ENCODE assay signal across 21 mouse cellular contexts in the genomic region with DNA sequence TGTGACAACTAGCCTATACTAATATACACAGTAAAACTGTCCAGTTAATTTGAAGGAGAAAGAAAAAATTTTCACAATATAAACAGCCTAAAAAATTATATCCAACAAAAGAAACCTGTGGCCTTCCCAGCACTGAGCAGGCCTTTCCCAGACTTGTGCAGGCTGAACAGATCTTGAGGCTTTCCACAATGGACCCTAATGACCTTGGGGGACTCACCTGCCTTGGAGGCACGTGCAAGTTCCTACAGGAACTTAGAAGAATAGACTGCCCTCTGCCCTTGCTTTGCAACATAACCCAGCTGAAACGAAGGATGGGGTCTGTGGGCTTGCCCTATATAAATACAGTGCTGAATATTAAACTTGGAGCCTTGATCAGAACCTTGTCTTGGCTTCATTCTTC. TPM values are rescaled to one million over a fixed set of nuclear protein-coding genes. Genes with fewer than 3 reads are reported as not detected.
DNase-seq lines count a peak whose midpoint lies in the region; TF ChIP-seq lines count a peak whose summit lies in the region.
"Had no signal": no experiment of that assay in that cellular context is flagged by ENCODE, and none has a peak within 500 bp of the region (broad histone marks: within the 10 kb centered on the region; RNA-seq: fewer than 3 reads in every experiment).

No protein-coding gene starts in this region.

- no peaks in the 10 kb centered on the region for H3K27me3 ChIP-seq in ES-Bruce4 (ENCODE audit: control insufficient read depth, insufficient read depth, low read length, poor library complexity, severe bottlenecking)
- H3K27me3 ChIP-seq: embryonic facial prominence, embryonic 13.5 days; embryonic facial prominence, embryonic 15.5 days; forebrain, embryonic 12.5 days; Patski had no signal

- H3K27ac ChIP-seq in ES-Bruce4 (ENCODE audit: insufficient read depth, low read length) = peak overlapping the region; percentile 33; the same call in 1 of the 2 replicates
- peak overlapping the region; percentile 60; the same call in 1 of the 2 replicates for H3K27ac ChIP-seq in ES-E14 (ENCODE audit: insufficient read depth, low read depth, low read length, poor library complexity, severe bottlenecking)
- H3K27ac ChIP-seq: embryonic facial prominence, embryonic 13.5 days; embryonic facial prominence, embryonic 15.5 days; forebrain, embryonic 10.5 days; forebrain, embryonic 12.5 days had no signal

- no peak for DNase-seq in ES-E14 (ENCODE audit: low read depth, low spot score)
- peak; percentile 53 for DNase-seq in ZHBTc4 (ENCODE audit: low read depth, low spot score)
- DNase-seq in left cerebral cortex, adult 11 months (ENCODE audit: low spot score) = no peak
- DNase-seq in B cell, adult 2 months = no peak
- DNase-seq: adrenal gland, postnatal 10 days; adrenal gland, postnatal 25 days; cerebellum, adult 11 months; cerebellum, adult 18-20 months; cerebellum, adult 8-10 months; cerebellum, adult 9-11 months; cerebellum, postnatal 14 days; cerebellum, postnatal 36 days; embryo, embryonic 11 days had no signal

- TF ChIP-seq POLR2A in ES-Bruce4 (IDR thresholded peaks at IDR 0.05; ENCODE audit: insufficient read depth, low read length) = no peak

- H3K36me3 ChIP-seq in ES-Bruce4 (ENCODE audit: control insufficient read depth, insufficient read depth, low read length, poor library complexity, severe bottlenecking) (no peaks in the 10 kb centered on the region), ES-E14 (ENCODE audit: control insufficient read depth, insufficient read depth, low read length, poor library complexity, severe bottlenecking) (no peaks in the 10 kb centered on the region)
- H3K36me3 ChIP-seq: embryonic facial prominence, embryonic 13.5 days; embryonic facial prominence, embryonic 15.5 days; forebrain, embryonic 10.5 days; forebrain, embryonic 12.5 days; G1E had no signal

- TF ChIP-seq EP300 in ES-Bruce4 (IDR thresholded peaks at IDR 0.05; ENCODE audit: insufficient read depth, low read depth, low read length) = peak; percentile 68

- in situ Hi-C loops in ES-E14 (cut with MboI; ENCODE audit: low sequenced_read_pairs in 2 of 2, unreplicated experiment in 2 of 2) = no loop called here

- H3K9ac ChIP-seq in ES-Bruce4 (ENCODE audit: low read depth, poor library complexity, severe bottlenecking) (no peak overlapping the region), ES-E14 (ENCODE audit: insufficient read depth, low read depth, low read length, poor library complexity, severe bottlenecking) (no peak overlapping the region)
- H3K9ac ChIP-seq: embryonic facial prominence, embryonic 13.5 days; embryonic facial prominence, embryonic 15.5 days; forebrain, embryonic 12.5 days had no signal

- no peak overlapping the region for H3K4me3 ChIP-seq in ES-Bruce4 (ENCODE audit: low read depth, low read length)
- no peak overlapping the region for H3K4me3 ChIP-seq in ES-E14 (ENCODE audit: insufficient read depth in 1 of 2, low read depth in 1 of 2, low read length in 2 of 2, poor library complexity in 1 of 2, severe bottlenecking in 1 of 2)
- H3K4me3 ChIP-seq: embryonic facial prominence, embryonic 13.5 days; embryonic facial prominence, embryonic 15.5 days; erythroblast, embryonic 14.5 days; forebrain, embryonic 10.5 days; forebrain, embryonic 12.5 days had no signal

- H3K4me1 ChIP-seq in ES-Bruce4 (ENCODE audit: control insufficient read depth, insufficient read depth, low read length) = no peaks in the 10 kb centered on the region
- H3K4me1 ChIP-seq in ES-E14 (ENCODE audit: control insufficient read depth in 2 of 2, insufficient read depth in 2 of 2, low read length in 2 of 2, poor library complexity in 1 of 2) = peaks cover 3 to 15% of the 10 kb centered on the region in 2 experiments; a peak in 2 of 4 replicates
- H3K4me1 ChIP-seq: embryonic facial prominence, embryonic 15.5 days; forebrain, embryonic 10.5 days; forebrain, embryonic 12.5 days had no signal

- no peak for TF ChIP-seq CTCF in ES-Bruce4 (IDR thresholded peaks at IDR 0.05; ENCODE audit: low read depth, low read length)

- H3K9me3 ChIP-seq in ES-Bruce4 (replicated peaks; ENCODE audit: control insufficient read depth, insufficient read depth, low read length, poor library complexity, severe bottlenecking) (peaks cover 2% of the 10 kb centered on the region; the same call in 1 of the 2 replicates), ES-E14 (ENCODE audit: control insufficient read depth, insufficient read depth, low read depth, low read length) (no peaks in the 10 kb centered on the region)
- H3K9me3 ChIP-seq: embryonic facial prominence, embryonic 13.5 days; embryonic facial prominence, embryonic 15.5 days; forebrain, embryonic 10.5 days; forebrain, embryonic 12.5 days; G1E had no signal

TF ChIP-seq in ES-E14, 5 proteins besides CTCF, POLR2A, EP300 and RAD21:
- TF ChIP-seq HCFC1 (IDR thresholded peaks at IDR 0.05; ENCODE audit: borderline replicate concordance, insufficient read depth, low read length) (no peak), ZNF384 (IDR thresholded peaks at IDR 0.05; ENCODE audit: low read depth, low read length) (no peak), ZC3H11A (IDR thresholded peaks at IDR 0.05; ENCODE audit: borderline replicate concordance, low read depth, low read length) (no peak), CHD2 (IDR thresholded peaks at IDR 0.05; ENCODE audit: low read depth, low read length) (no peak), MAFK (IDR thresholded peaks at IDR 0.05; ENCODE audit: insufficient read depth, low read depth, low read length) (no peak)

RNA-seq across cellular contexts. Expression of a gene that starts 26.8 kb away (rescaled TPM):
- 11.2 and 12.0 TPM in 2 replicates for polyA plus RNA-seq in ES-Bruce4 (2011; ENCODE audit: insufficient read depth, insufficient read length, low read depth, missing spikeins)
- total RNA-seq in ES-E14 (2012; rRNA removed) = 12.3 and 13.3 TPM in 2 replicates
